Mouse (Mus musculus) intestine, embryonic 16.5 days (tissue): Measurements from ENCODE around the gene Sgms1. TPM values are rescaled to one million over a fixed set of nuclear protein-coding genes. Genes with fewer than 3 reads are reported as not detected.

Source experiments
- ATAC-seq: fragments of 200-750 bp; cut with Nextera tagmentation; 2 replicates; pipeline ENCODE4 v1.8.0; 2017; ENCODE audit warnings: moderate TSS enrichment, moderate library complexity
- H3K27ac ChIP-seq: fragments of 300-500 bp; sonication (generic); 2 replicates; pipeline ENCODE4 v1.5.1; 2014; ENCODE audit warnings: mild to moderate bottlenecking, low read length
- H3K27me3 ChIP-seq: fragments of 300-500 bp; sonication (generic); replicated peaks from 2 replicates; pipeline ENCODE4 v1.6.1; 2014; ENCODE audit warnings: low read length, control low read depth, mixed read lengths; ENCODE audit not compliant: control insufficient read depth, insufficient read depth
- H3K36me3 ChIP-seq: fragments of 300-500 bp; sonication (generic); 2 replicates; pipeline ENCODE4 v1.6.1; 2014; ENCODE audit warnings: low read length, control low read depth; ENCODE audit not compliant: control insufficient read depth, insufficient read depth
- H3K4me1 ChIP-seq: fragments of 300-500 bp; sonication (generic); 2 replicates; pipeline ENCODE4 v1.6.1; 2014; ENCODE audit warnings: low read length, control low read depth, mixed read lengths; ENCODE audit not compliant: control insufficient read depth, insufficient read depth
- H3K4me2 ChIP-seq: fragments of 300-500 bp; sonication (generic); 2 replicates; pipeline ENCODE4 v1.6.1; 2014; ENCODE audit warnings: low read depth, low read length, control low read depth
- H3K4me3 ChIP-seq: fragments of 300-500 bp; sonication (generic); 2 replicates; pipeline ENCODE4 v1.5.1; 2014; ENCODE audit warnings: mild to moderate bottlenecking, low read length
- H3K9ac ChIP-seq: fragments of 300-500 bp; sonication (generic); 2 replicates; pipeline ENCODE4 v1.6.1; 2014; ENCODE audit warnings: low read depth, low read length
- H3K9me3 ChIP-seq: fragments of 300-500 bp; sonication (generic); 2 replicates; pipeline ENCODE4 v1.6.1; 2016; ENCODE audit warnings: low read length, control low read depth; ENCODE audit not compliant: control insufficient read depth
- WGBS: fragments of 180-500 bp; shearing (Covaris S2); extraction: QIAGEN DNeasy Blood & Tissue Kit; methylation state at CpG from one replicate; pipeline ENCODE4 v1.1.7; 2014; 5-methylcytosine and 5-hydroxymethylcytosine counted together
- polyA plus RNA-seq: library from polyadenylated mRNA; unstranded; fragments of >200 nt; fragmentation: Nextera tagmentation; extraction: Ambion mirVana; gene quantifications from 2 replicates; pipeline ENCODE4 v1.2.1, GENCODE M21; 2015

The Sgms1 gene
- polyA plus RNA-seq, 1 experiment from 2014 or later, result 33.1 TPM

DNA sequence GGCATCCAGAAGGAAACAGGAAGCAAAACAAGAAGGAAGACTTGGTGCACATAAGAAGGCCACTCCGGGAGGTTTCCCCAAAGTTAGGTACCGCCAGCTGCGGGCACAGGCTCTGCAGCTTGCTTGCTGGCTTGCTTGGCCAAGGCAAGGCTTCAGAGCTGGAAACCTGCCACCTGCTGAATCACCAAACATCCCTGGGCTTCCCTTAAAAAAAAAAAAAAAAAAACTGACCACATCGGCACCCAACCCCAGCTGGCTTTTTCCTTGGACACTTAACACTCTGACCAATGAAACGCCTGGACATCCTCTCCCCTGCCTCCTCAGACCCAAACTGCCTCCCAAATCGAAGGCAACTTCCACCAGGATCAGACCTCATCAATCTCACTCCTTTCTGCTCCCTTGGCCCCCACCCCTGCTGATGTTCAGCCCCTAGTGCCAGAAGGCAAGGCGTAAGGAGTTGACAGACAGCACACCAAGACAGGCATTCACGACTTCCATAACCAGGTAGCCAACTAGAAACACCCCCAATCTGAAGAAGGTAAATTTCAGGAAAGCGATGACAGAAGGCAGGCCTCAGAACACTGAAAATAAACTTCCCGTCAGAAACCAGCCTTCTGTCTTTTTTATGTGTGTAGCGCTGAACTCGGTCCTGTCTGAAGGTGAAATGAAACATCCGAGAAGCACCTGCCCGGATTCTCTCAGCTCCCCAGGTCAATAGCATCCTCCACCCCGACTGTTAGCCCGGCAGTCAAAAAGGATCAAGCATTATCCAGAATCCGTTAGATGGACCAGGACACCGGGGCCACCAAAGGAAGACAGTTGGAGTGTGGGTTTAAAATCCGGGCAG, 2.7 kb downstream of the Sgms1 start:
- peak overlapping the region; percentile 87 for H3K4me3 ChIP-seq
- peaks cover 19% of the 10 kb centered on the region for H3K4me1 ChIP-seq
- no peaks in the 10 kb centered on the region for H3K36me3 ChIP-seq
- H3K9ac ChIP-seq, result peak overlapping the region; percentile 94
- no peak for ATAC-seq
- no peaks in the 10 kb centered on the region for H3K9me3 ChIP-seq
- H3K4me2 ChIP-seq, result peak overlapping the region; percentile 93
- no peak overlapping the region for H3K27ac ChIP-seq
- no peaks in the 10 kb centered on the region for H3K27me3 ChIP-seq
- WGBS, result 25% methylated on average over 19 of the region's 19 CpGs

DNA sequence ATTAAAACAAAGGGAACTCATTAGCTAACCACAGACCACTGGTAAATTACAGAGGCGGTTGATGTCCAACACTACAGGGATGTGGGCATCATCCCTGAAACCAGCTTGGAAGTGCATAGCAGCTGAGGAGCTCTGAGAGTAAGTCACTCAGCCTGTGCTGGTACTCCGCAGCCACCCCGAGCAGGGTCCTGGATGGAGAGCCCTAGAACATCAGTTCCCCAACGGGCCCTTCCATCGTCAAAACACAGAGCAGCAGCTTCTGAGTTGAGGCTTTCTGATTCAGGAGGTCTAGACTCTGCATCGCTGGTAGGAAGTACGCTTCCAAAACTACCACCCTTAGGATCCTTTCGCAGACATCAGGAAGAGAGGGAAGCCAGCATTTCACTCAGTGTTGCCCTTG, 5.8 kb downstream of the Sgms1 start:
- Histone ChIP-seq H3K4me3 (no peak overlapping the region), H3K4me2 (no peak overlapping the region), H3K27me3 (no peaks in the 10 kb centered on the region), H3K9me3 (no peaks in the 10 kb centered on the region), H3K36me3 (no peaks in the 10 kb centered on the region), H3K9ac (no peak overlapping the region), H3K4me1 (peaks cover 12% of the 10 kb centered on the region), H3K27ac (no peak overlapping the region)
- no peak for ATAC-seq
- WGBS, result 98% methylated on average over 8 of the region's 8 CpGs

- H3K27ac ChIP-seq, result no peak overlapping the region
- no peaks in the 10 kb centered on the region for H3K36me3 ChIP-seq
- H3K27me3 ChIP-seq, result no peaks in the 10 kb centered on the region
- WGBS, result 67% methylated on average over 3 of the region's 3 CpGs
- H3K9me3 ChIP-seq, result no peaks in the 10 kb centered on the region
- peaks cover 8% of the 10 kb centered on the region for H3K4me1 ChIP-seq
- ATAC-seq, result no peak
- no peak overlapping the region for H3K4me2 ChIP-seq
- no peak overlapping the region for H3K9ac ChIP-seq
- H3K4me3 ChIP-seq, result no peak overlapping the region
These were observed 8.0 kb downstream of the Sgms1 start for GRCm38 (mm10) chr19:32381511-32381961.

GRCm38 (mm10) chr19:32380748-32381147, 8.8 kb downstream of the Sgms1 start:
- no peaks in the 10 kb centered on the region for H3K36me3 ChIP-seq

DNA sequence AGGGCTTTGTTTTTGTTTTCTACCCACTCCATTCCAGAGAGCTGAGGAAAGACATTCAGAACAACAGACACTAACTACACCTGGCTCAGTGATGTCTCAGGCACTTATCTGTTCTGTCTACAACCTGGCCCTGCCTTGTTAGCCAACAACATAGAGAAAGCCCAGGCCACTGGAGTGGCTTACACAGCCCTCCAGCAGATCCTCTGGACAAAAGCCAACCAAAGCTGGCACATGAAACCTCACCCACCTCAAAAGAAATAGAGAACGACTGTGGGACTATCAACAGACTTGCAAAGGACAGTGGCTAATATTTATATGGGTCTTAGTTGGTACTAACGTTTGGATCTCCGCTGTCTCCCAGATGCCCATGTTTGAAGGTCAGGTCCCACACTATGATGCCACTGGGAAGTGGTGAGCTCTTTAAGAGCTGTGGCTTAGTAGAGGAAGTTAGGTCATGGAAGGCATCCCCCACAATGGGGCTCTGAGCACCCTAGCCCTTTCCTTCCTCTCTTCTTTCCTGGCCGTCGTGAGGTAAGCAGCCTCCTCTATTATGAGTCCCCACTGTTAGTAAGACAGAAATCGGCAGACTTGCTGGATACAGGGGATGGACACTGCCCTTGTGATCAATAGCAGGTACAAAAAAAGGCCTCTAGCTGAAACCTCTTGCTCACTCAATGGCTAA, 10.1 kb downstream of the Sgms1 start:
- H3K4me3 ChIP-seq, result no peak overlapping the region
- no peaks in the 10 kb centered on the region for H3K36me3 ChIP-seq
- no peak overlapping the region for H3K9ac ChIP-seq
- H3K27ac ChIP-seq, result no peak overlapping the region
- ATAC-seq, result no peak
- no peak overlapping the region for H3K4me2 ChIP-seq
- H3K4me1 ChIP-seq, result peaks cover 4% of the 10 kb centered on the region
- WGBS, result 78% methylated on average over 6 of the region's 6 CpGs
- H3K27me3 ChIP-seq, result no peaks in the 10 kb centered on the region
- no peaks in the 10 kb centered on the region for H3K9me3 ChIP-seq

More at GRCm38 (mm10) chr19:32380748-32381147, 8.8 kb downstream of the Sgms1 start:
- no peak for ATAC-seq
- peaks cover 4% of the 10 kb centered on the region for H3K4me1 ChIP-seq
- H3K9ac ChIP-seq, result no peak overlapping the region
- H3K4me2 ChIP-seq, result no peak overlapping the region
- H3K27ac ChIP-seq, result no peak overlapping the region
- no peaks in the 10 kb centered on the region for H3K9me3 ChIP-seq
- H3K4me3 ChIP-seq, result no peak overlapping the region
- WGBS, result 93% methylated on average over 11 of the region's 11 CpGs
- no peaks in the 10 kb centered on the region for H3K27me3 ChIP-seq

GRCm38 (mm10) chr19:32378581-32378980, 10.9 kb downstream of the Sgms1 start:
- H3K4me1 ChIP-seq, result peaks cover 4% of the 10 kb centered on the region
- H3K27ac ChIP-seq, result no peak overlapping the region
- 72% methylated on average over 3 of the region's 3 CpGs for WGBS
- no peak overlapping the region for H3K4me2 ChIP-seq
- H3K27me3 ChIP-seq, result no peaks in the 10 kb centered on the region
- H3K36me3 ChIP-seq, result no peaks in the 10 kb centered on the region
- no peak for ATAC-seq
- H3K9me3 ChIP-seq, result no peaks in the 10 kb centered on the region
- no peak overlapping the region for H3K4me3 ChIP-seq
- H3K9ac ChIP-seq, result no peak overlapping the region

DNA sequence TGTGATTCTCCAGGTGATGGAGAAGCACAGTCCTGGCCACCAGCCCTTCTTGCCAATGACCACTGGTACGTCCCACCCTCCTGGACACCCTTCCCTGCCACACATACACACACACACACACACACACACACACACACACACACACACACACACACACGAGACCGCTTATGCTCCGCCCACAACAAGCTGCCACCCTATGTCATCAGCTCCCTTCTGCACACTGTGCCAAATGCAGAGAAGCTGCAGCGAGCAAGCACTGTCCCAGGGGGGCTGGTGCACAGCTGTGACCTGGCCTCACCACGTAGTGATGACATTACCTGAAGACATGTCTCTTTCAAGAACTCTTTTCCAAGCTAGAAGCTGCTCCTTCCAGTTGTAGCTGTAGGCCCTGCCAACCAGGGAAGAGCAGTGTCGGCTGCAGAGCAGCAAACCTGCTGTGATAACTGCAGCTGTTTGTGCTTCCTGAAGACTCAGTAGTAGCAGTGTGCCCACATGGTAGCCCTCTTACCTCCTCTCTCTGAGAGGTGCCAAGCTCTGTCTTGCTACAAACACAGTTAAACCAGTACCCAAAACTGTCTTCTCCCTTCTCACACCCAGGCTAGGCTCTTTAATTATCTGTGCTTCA, 11.7 kb downstream of the Sgms1 start:
- WGBS, result 70% methylated on average over 7 of the region's 7 CpGs
- no peak overlapping the region for H3K4me2 ChIP-seq
- H3K4me1 ChIP-seq, result peaks cover 4% of the 10 kb centered on the region
- no peak overlapping the region for H3K27ac ChIP-seq
- H3K4me3 ChIP-seq, result no peak overlapping the region
- no peaks in the 10 kb centered on the region for H3K27me3 ChIP-seq
- H3K9me3 ChIP-seq, result no peaks in the 10 kb centered on the region
- ATAC-seq, result no peak
- H3K9ac ChIP-seq, result no peak overlapping the region
- no peaks in the 10 kb centered on the region for H3K36me3 ChIP-seq

DNA sequence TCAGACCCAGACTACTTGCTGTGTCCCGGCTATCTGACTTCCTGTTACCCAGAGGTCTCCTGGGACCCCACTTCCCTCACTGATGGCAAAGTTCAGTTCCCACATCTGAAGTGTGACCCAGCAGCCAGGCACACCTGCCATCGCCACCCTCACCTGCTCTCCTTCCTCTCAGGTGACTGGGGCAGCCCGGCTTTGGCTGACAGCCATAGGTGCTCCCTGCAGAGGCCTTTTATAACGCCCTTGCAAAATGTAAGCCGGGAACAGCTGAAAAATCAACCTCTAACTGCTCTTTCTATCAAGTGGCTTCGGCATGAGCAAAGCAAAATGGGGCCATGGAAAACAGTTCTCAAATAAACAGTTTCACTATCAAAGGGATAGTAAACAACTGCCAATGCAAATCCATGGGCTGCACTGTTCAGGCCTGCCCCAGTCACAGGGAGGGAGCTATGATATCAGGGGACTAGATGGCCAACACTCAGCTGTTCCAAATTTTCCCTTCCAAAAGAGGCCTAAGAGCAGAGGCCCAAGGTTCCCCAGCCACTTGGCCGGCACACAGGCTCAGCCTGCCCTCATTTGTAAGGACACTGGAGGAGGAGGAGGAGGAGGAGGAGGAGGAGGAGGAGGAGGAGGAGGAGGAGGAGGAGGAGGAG, 12.5 kb downstream of the Sgms1 start:
- H3K9ac ChIP-seq, result peak overlapping the region; percentile 30; the same call in 1 of the 2 replicates
- no peak overlapping the region for H3K27ac ChIP-seq
- H3K4me3 ChIP-seq, result no peak overlapping the region
- no peaks in the 10 kb centered on the region for H3K27me3 ChIP-seq
- no peaks in the 10 kb centered on the region for H3K9me3 ChIP-seq
- H3K4me1 ChIP-seq, result peaks cover 4% of the 10 kb centered on the region
- ATAC-seq, result peak; percentile 88
- no peaks in the 10 kb centered on the region for H3K36me3 ChIP-seq
- 50% methylated on average over 7 of the region's 7 CpGs for WGBS
- no peak overlapping the region for H3K4me2 ChIP-seq

DNA sequence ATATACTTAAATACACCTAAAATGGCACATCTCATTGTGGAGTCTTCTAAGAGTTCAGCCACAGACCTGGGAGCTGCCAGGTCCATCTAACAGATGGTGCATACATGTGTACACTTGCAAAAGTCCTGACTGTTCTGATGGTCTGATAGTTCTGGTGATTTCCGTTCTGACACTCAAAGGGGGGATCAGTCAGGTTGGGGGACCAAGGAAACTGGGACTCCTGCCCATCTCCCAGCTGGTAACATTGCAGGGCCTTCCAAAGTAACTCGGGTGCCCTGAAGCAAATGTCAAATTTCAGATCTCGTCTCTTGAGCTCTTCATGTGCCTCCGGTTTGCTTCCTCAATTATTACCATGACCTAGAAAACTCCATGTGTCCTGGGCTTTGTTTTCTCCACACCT, 13.5 kb downstream of the Sgms1 start:
- WGBS, result 91% methylated on average over 4 of the region's 4 CpGs
- no peak overlapping the region for H3K9ac ChIP-seq
- no peak for ATAC-seq
- H3K9me3 ChIP-seq, result no peaks in the 10 kb centered on the region
- H3K27me3 ChIP-seq, result no peaks in the 10 kb centered on the region
- H3K4me2 ChIP-seq, result no peak overlapping the region
- H3K27ac ChIP-seq, result no peak overlapping the region
- H3K4me3 ChIP-seq, result no peak overlapping the region
- H3K36me3 ChIP-seq, result no peaks in the 10 kb centered on the region
- peaks cover 4% of the 10 kb centered on the region for H3K4me1 ChIP-seq
